Mouse (Mus musculus): Measurements from ENCODE around the gene Zfand5.
"Not testable (repeated sequence)": the region's sequence is repeated elsewhere in the genome, so short reads cannot be mapped to it uniquely, and the experiment has no call there.

Gene Zfand5

DNA sequence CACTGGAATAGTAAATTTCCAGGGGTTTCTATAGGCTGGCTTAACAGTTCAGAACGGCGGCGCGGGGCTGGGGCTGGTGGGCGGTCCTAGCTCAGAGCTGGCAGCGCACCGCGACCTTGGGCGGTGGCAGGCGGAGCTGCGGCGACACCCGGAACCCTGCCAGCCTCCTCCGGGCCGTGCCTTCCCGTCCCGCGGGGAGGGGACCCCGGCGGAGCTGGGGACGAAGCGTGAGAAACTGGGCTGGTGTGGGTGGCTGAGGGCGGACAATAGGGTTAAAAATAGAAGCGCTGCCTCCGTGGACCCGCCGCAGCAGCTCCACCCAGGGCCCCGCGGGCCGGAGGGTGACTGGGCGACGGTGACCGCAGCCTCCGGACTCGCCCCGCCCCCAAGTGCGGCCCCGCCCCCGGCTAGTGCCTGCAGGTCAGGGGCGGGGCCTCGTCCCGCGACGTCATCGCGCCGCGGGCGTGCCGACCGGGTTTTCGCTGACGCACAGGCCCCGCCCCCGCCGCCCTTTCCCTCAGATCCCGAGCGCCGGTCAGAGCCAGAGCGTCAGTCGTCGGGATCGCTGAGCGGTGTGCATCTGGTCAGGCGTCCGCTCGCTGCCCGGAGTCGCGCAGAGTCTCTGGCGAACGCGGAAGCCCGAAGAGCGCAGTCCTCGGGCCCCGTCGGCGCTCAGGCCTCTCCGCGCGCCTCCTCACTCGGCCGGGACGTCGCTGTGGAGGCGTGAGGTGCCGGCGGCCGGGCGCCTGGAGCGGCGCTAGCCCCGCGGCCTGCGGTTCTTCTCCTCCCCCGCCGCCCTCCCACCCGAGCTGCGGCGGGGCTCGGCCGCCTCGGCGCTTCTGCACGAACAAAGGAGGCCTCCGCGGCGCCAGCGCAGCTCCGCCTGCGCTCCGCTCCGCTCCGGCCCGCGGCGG, at the start of gene Zfand5:
Zfand5 (plus strand) TSS at position 538 of the 914 bp plus-strand sequence.
- DNase-seq, result peak; percentile 99 to 100

DNA sequence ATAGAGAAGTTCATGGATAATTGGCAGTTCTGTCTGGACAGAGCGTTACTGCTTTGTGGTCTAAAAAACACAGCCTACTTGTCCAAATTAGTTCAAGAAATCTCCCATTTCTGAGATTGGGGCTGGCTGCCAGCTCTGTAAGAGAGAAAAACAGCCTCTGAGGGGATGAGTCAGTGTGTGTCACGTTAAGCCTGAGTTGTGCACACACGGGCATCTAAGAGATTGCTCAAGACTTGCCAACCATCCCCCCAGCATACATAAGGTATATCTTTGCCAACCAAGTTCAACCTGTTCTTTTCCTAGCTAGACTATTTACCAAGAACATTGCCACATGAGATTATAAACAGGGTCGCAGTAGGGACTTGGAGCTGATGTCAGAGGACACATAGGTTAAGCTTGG, 44.9 kb upstream of the Zfand5 start:
- no peak for DNase-seq

GRCm38 (mm10) chr19:21227754-21228153, 44.3 kb upstream of the Zfand5 start:
- no peak for DNase-seq

DNA sequence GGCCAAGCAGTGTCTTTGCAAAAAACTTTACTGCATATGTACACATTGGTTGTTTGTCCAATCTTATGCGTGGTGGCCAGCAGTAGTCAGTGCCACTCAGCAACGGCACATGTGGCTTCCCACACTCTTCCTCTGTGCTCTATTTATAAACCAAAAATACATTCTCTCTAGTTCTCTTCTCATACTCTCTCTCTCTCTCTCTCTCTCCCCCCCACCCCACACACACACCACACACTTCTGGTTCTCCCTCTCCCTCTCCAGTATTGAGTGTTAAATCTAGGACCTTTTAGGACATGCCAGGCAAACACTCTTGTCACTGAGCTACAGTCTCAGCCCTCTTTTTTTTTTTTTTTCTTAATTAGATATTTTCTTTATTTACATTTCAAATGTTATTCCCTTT, 23.3 kb upstream of the Zfand5 start:
- not testable (repeated sequence) for DNase-seq

DNA sequence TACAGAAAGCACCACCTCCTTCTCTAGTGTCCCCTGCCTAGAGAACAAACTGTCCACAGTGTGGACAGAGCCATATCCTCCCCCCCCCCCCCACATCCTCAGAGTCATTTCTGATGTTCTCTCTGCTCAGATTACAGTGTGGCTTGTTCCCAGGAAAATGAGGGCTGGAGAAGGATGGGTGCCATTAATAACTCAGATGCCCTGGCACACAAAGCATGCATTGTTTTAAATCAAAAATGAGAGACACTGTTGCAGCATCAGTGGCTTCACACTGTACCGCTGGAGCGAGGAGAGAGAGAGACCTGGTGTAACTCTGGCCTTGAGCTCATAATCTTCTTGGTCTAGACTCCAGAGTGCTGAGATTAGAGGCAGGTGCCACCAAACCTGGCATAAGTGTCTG, 18.2 kb upstream of the Zfand5 start:
- DNase-seq, result no peak

- DNase-seq, result no peak
These were observed 16.2 kb upstream of the Zfand5 start for GRCm38 (mm10) chr19:21255920-21256319.

GRCm38 (mm10) chr19:21259453-21259852, 12.6 kb upstream of the Zfand5 start:
- no peak for DNase-seq

DNA sequence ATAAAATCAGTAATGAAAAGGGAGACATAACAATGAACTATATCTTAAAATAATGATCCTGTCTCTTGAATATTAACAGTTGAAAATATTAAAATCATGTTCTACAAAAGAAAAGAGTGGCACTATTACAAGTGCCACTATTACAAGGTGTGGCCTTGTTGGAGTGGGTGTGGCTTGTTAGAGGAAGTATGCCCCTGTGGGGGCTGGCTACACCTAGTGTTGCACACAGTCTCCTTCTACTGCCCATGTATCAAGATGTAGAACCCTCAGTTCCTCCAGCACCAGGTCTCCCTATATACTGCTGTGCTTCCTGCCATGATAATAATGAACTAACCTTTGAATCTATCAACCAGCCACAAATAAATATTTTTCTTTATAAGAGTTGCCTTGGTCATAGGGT, 11.8 kb upstream of the Zfand5 start:
- no peak for DNase-seq

- no peak for DNase-seq
These were observed 892 bp upstream of the Zfand5 start for GRCm38 (mm10) chr19:21271186-21271585.

GRCm38 (mm10) chr19:21272655-21273284, 692 bp downstream of the Zfand5 start:
- peak; percentile 77 to 84 for DNase-seq

- DNase-seq, result no peak
These were observed 1.4 kb downstream of the Zfand5 start for GRCm38 (mm10) chr19:21273440-21273839.

DNA sequence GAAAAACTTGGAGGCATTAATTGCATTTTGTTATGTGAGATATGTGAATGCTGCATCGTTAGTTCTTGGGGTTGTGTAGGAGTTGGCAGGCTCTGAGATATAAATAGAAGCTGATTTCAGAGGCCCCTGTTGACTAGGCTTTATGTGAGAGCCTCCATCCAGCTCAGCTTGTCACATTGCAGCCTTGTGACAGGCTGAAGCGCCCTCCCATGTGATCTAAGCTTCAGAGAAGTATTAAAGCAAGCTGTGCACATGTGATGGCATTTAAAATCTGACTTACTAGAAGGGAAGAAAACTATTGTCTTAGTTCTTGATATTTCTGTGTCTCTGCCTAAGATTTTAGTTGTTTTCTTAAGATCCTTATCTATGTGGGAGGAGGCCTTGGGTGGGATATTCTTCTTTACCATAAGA, 2.1 kb downstream of the Zfand5 start:
- peak; percentile 61 to 64 for DNase-seq

GRCm38 (mm10) chr19:21274714-21275113, 2.6 kb downstream of the Zfand5 start:
- DNase-seq, result no peak

DNA sequence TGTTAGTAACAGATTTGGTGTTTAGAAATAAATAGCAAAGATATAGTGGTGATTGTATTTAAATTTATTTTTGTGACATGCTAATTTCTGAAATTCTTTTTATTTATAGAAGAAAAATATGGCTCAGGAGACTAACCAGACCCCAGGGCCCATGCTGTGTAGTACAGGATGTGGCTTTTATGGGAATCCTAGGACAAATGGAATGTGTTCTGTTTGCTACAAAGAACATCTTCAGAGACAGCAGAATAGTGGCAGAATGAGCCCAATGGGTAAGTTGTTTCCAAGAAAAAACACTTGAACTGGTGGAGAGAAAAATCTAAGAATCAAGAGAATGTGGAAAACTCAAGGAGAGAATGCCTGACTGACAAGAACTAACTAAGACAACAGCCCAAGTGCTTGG, 4.2 kb downstream of the Zfand5 start:
- no peak for DNase-seq

GRCm38 (mm10) chr19:21286421-21287097, 14.5 kb downstream of the Zfand5 start:
- no peak for DNase-seq

GRCm38 (mm10) chr19:21297411-21297810, 25.3 kb downstream of the Zfand5 start:
- DNase-seq, result no peak

DNA sequence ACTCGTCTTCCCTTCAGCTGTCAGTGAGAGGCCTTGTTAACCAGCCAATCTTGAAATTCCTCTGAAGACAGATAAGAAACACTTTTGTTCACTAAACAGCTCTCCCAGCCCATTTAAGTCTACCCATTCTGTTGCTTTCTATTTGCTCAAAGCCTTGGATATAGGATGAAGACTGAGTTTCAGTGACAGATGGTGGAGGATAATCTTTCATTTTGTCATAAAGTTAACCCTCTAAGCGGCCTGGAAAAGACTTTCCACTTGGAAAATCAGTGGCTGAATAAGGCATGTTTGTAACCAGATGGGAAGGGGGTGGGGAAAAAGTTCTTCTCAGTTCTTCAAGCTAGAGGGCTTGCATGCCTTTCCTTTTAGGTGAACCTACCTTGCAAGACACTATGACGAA, 29.7 kb downstream of the Zfand5 start:
- DNase-seq, result no peak

GRCm38 (mm10) chr19:21307755-21308154, 35.7 kb downstream of the Zfand5 start:
- no peak for DNase-seq

GRCm38 (mm10) chr19:21310364-21310763, 38.3 kb downstream of the Zfand5 start:
- DNase-seq, result not testable (repeated sequence)

GRCm38 (mm10) chr19:21315701-21316100, 43.6 kb downstream of the Zfand5 start:
- no peak for DNase-seq

GRCm38 (mm10) chr19:21319618-21320017, 47.5 kb downstream of the Zfand5 start:
- no peak for DNase-seq

DNA sequence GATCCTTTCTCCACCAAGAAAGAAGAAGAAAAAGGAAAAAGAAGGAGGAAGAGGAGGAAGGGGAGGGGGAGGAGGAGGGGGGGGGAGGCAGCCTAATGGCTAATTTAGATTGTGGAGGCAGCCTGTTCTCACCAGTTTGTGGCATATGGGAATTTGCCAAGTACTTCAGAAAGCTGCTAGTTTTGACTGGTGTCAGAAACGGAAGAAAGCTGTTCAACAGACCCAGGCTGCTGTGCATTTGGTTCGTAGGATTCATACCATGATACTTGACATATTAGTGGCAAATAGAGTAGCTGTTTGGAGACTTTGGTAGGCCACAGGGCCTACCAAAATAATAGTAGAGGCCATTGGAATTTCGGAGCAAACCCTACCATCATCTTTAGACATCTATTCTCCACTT, 53.3 kb downstream of the Zfand5 start:
- DNase-seq, result peak; percentile 6 to 26

DNA sequence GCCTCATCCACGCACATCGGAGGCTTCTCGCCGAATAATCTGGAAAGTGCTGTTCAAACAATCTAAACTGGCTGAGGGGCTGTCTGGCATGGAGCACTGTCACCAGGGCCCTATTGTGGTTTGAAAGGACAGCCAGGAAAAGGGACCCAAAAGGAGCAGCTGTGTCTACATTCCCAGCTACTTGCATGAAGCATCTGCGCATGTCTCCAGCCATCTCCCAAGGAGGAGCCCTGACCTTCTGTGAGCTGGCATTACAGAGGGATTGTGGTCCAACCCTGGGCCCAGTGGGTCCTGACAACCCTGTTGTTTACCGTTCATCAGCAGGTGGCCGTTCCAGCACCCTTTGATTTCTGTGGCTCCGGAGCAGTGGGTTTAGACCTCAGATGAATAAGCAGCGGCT, 56.9 kb downstream of the Zfand5 start:
- DNase-seq, result no peak

DNA sequence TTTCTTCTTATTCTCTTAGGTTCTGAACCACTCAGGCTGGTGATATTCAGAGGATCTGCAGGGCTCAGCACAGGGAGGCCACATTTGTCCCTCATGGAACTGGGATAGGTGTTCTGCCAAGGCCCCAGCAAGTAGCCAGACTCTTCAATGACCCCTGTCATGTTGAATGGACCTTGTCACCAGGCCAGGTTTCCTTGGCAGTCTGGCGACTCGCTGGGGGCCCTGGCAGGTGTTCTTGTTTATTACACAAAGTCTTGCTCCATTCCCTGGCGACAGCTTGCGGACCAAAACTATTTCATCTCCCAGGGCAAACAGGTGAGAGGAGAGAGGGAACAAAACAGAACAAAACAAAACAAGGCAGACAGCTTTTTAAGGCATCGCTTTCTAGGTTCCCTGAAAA, 57.7 kb downstream of the Zfand5 start:
- DNase-seq, result peak; percentile 16 to 39
